Mouse (Mus musculus): ENCODE measurements at regions not wholly inside any gene's neighbourhood (a gene's known extent, or its start where the extent isn't known, plus 50 kb on each side); places are given as distances from the start of the nearest gene placed in this dataset.

- no peaks in the 10 kb centered on the region for H3K4me1 ChIP-seq (ENCODE audit: control insufficient read depth, insufficient read depth, low read length)
- H3K27me3 ChIP-seq (ENCODE audit: control insufficient read depth, insufficient read depth, low read length), result no peaks in the 10 kb centered on the region
- no peaks in the 10 kb centered on the region for H3K9me3 ChIP-seq (ENCODE audit: control insufficient read depth, low read depth, low read length)
- no peaks in the 10 kb centered on the region for H3K36me3 ChIP-seq (ENCODE audit: control insufficient read depth, insufficient read depth, low read length)
- H3K27ac ChIP-seq (ENCODE audit: low read length), result no peak overlapping the region
- no peak overlapping the region for H3K9ac ChIP-seq (replicated peaks; ENCODE audit: low read depth, low read length)
- H3K4me2 ChIP-seq (replicated peaks; ENCODE audit: low read depth, low read length), result no peak overlapping the region
- H3K4me3 ChIP-seq (ENCODE audit: low read depth, low read length), result no peak overlapping the region
- no peak for ATAC-seq (ENCODE audit: insufficient number of reproducible peaks, insufficient read depth, low FRiP score, low read depth)
These were observed 378.5 kb upstream of the Meis2 start for GRCm38 (mm10) chr2:116444163-116444562.

- ATAC-seq (ENCODE audit: insufficient number of reproducible peaks, insufficient read depth, low FRiP score, low read depth), result 0 out of 2 replicates have a peak, but pooled peaks have one; percentile 63
- H3K9me3 ChIP-seq (ENCODE audit: control insufficient read depth, low read depth, low read length), result no peaks in the 10 kb centered on the region
- 61% methylated on average over 2 of the region's 2 CpGs for WGBS
These were observed 374.6 kb upstream of the Meis2 start for GRCm38 (mm10) chr2:116440252-116440651.

GRCm38 (mm10) chr2:116433481-116433880 lies 367.8 kb upstream of the Meis2 start:
- no peaks in the 10 kb centered on the region for H3K9me3 ChIP-seq (ENCODE audit: control insufficient read depth, low read depth, low read length)
- no peak overlapping the region for H3K4me2 ChIP-seq (replicated peaks; ENCODE audit: low read depth, low read length)
- H3K36me3 ChIP-seq (ENCODE audit: control insufficient read depth, insufficient read depth, low read length), result no peaks in the 10 kb centered on the region
- H3K4me1 ChIP-seq (ENCODE audit: control insufficient read depth, insufficient read depth, low read length), result no peaks in the 10 kb centered on the region
- no peak overlapping the region for H3K9ac ChIP-seq (replicated peaks; ENCODE audit: low read depth, low read length)
- H3K27ac ChIP-seq (ENCODE audit: low read length), result no peak overlapping the region
- no peaks in the 10 kb centered on the region for H3K27me3 ChIP-seq (ENCODE audit: control insufficient read depth, insufficient read depth, low read length)
- no peak overlapping the region for H3K4me3 ChIP-seq (ENCODE audit: low read depth, low read length)
- no peak for ATAC-seq (ENCODE audit: insufficient number of reproducible peaks, insufficient read depth, low FRiP score, low read depth)

More at GRCm38 (mm10) chr2:116440252-116440651, 374.6 kb upstream of the Meis2 start:
- Histone ChIP-seq H3K27me3 (ENCODE audit: control insufficient read depth, insufficient read depth, low read length) (no peaks in the 10 kb centered on the region), H3K4me2 (replicated peaks; ENCODE audit: low read depth, low read length) (no peak overlapping the region), H3K4me3 (ENCODE audit: low read depth, low read length) (no peak overlapping the region), H3K36me3 (ENCODE audit: control insufficient read depth, insufficient read depth, low read length) (no peaks in the 10 kb centered on the region), H3K9ac (replicated peaks; ENCODE audit: low read depth, low read length) (no peak overlapping the region), H3K4me1 (ENCODE audit: control insufficient read depth, insufficient read depth, low read length) (no peaks in the 10 kb centered on the region), H3K27ac (ENCODE audit: low read length) (no peak overlapping the region)

GRCm38 (mm10) chr2:116424131-116424530 lies 358.5 kb upstream of the Meis2 start:
- no peak for ATAC-seq (ENCODE audit: insufficient number of reproducible peaks, insufficient read depth, low FRiP score, low read depth)
- H3K27me3 ChIP-seq (ENCODE audit: control insufficient read depth, insufficient read depth, low read length), result no peaks in the 10 kb centered on the region
- no peak overlapping the region for H3K9ac ChIP-seq (replicated peaks; ENCODE audit: low read depth, low read length)
- no peaks in the 10 kb centered on the region for H3K9me3 ChIP-seq (ENCODE audit: control insufficient read depth, low read depth, low read length)
- no peak overlapping the region for H3K27ac ChIP-seq (ENCODE audit: low read length)
- H3K4me1 ChIP-seq (ENCODE audit: control insufficient read depth, insufficient read depth, low read length), result no peaks in the 10 kb centered on the region
- no peak overlapping the region for H3K4me3 ChIP-seq (ENCODE audit: low read depth, low read length)
- no peaks in the 10 kb centered on the region for H3K36me3 ChIP-seq (ENCODE audit: control insufficient read depth, insufficient read depth, low read length)
- WGBS, result 84% methylated on average over 8 of the region's 8 CpGs
- no peak overlapping the region for H3K4me2 ChIP-seq (replicated peaks; ENCODE audit: low read depth, low read length)

- no peak overlapping the region for H3K27ac ChIP-seq (ENCODE audit: low read length)
- no peaks in the 10 kb centered on the region for H3K27me3 ChIP-seq (ENCODE audit: control insufficient read depth, insufficient read depth, low read length)
- no peak overlapping the region for H3K9ac ChIP-seq (replicated peaks; ENCODE audit: low read depth, low read length)
- no peaks in the 10 kb centered on the region for H3K4me1 ChIP-seq (ENCODE audit: control insufficient read depth, insufficient read depth, low read length)
- ATAC-seq (ENCODE audit: insufficient number of reproducible peaks, insufficient read depth, low FRiP score, low read depth), result no peak
- no peak overlapping the region for H3K4me2 ChIP-seq (replicated peaks; ENCODE audit: low read depth, low read length)
- H3K4me3 ChIP-seq (ENCODE audit: low read depth, low read length), result no peak overlapping the region
- no peaks in the 10 kb centered on the region for H3K9me3 ChIP-seq (ENCODE audit: control insufficient read depth, low read depth, low read length)
- H3K36me3 ChIP-seq (ENCODE audit: control insufficient read depth, insufficient read depth, low read length), result no peaks in the 10 kb centered on the region
- 76% methylated on average over 13 of the region's 13 CpGs for WGBS
These were observed 352.0 kb upstream of the Meis2 start for GRCm38 (mm10) chr2:116417428-116418195.

- no peak overlapping the region for H3K4me2 ChIP-seq (replicated peaks; ENCODE audit: low read depth, low read length)
- no peaks in the 10 kb centered on the region for H3K27me3 ChIP-seq (ENCODE audit: control insufficient read depth, insufficient read depth, low read length)
- H3K36me3 ChIP-seq (ENCODE audit: control insufficient read depth, insufficient read depth, low read length), result no peaks in the 10 kb centered on the region
- no peak for ATAC-seq (ENCODE audit: insufficient number of reproducible peaks, insufficient read depth, low FRiP score, low read depth)
- H3K9ac ChIP-seq (replicated peaks; ENCODE audit: low read depth, low read length), result no peak overlapping the region
- H3K4me3 ChIP-seq (ENCODE audit: low read depth, low read length), result no peak overlapping the region
- 65% methylated on average over 1 of the region's 1 CpGs for WGBS
- no peaks in the 10 kb centered on the region for H3K4me1 ChIP-seq (ENCODE audit: control insufficient read depth, insufficient read depth, low read length)
- H3K9me3 ChIP-seq (ENCODE audit: control insufficient read depth, low read depth, low read length), result no peaks in the 10 kb centered on the region
- H3K27ac ChIP-seq (ENCODE audit: low read length), result no peak overlapping the region
These were observed 350.1 kb upstream of the Meis2 start for GRCm38 (mm10) chr2:116415742-116416141.

GRCm38 (mm10) chr2:116402113-116402512 lies 336.5 kb upstream of the Meis2 start:
- 46% methylated on average over 1 of the region's 1 CpGs for WGBS
- Histone ChIP-seq H3K4me2 (replicated peaks; ENCODE audit: low read depth, low read length) (no peak overlapping the region), H3K36me3 (ENCODE audit: control insufficient read depth, insufficient read depth, low read length) (no peaks in the 10 kb centered on the region), H3K4me3 (ENCODE audit: low read depth, low read length) (no peak overlapping the region), H3K9me3 (ENCODE audit: control insufficient read depth, low read depth, low read length) (no peaks in the 10 kb centered on the region), H3K27me3 (ENCODE audit: control insufficient read depth, insufficient read depth, low read length) (no peaks in the 10 kb centered on the region), H3K4me1 (ENCODE audit: control insufficient read depth, insufficient read depth, low read length) (no peaks in the 10 kb centered on the region), H3K9ac (replicated peaks; ENCODE audit: low read depth, low read length) (no peak overlapping the region), H3K27ac (ENCODE audit: low read length) (no peak overlapping the region)
- no peak for ATAC-seq (ENCODE audit: insufficient number of reproducible peaks, insufficient read depth, low FRiP score, low read depth)

- Histone ChIP-seq H3K9ac (replicated peaks; ENCODE audit: low read depth, low read length) (no peak overlapping the region), H3K9me3 (ENCODE audit: control insufficient read depth, low read depth, low read length) (no peaks in the 10 kb centered on the region), H3K4me1 (ENCODE audit: control insufficient read depth, insufficient read depth, low read length) (no peaks in the 10 kb centered on the region), H3K27ac (ENCODE audit: low read length) (no peak overlapping the region), H3K4me3 (ENCODE audit: low read depth, low read length) (no peak overlapping the region), H3K36me3 (ENCODE audit: control insufficient read depth, insufficient read depth, low read length) (no peaks in the 10 kb centered on the region), H3K4me2 (replicated peaks; ENCODE audit: low read depth, low read length) (no peak overlapping the region), H3K27me3 (ENCODE audit: control insufficient read depth, insufficient read depth, low read length) (no peaks in the 10 kb centered on the region)
- 59% methylated on average over 1 of the region's 1 CpGs for WGBS
- ATAC-seq (ENCODE audit: insufficient number of reproducible peaks, insufficient read depth, low FRiP score, low read depth), result no peak
These were observed 334.3 kb upstream of the Meis2 start for GRCm38 (mm10) chr2:116399966-116400365.

- Histone ChIP-seq H3K27me3 (ENCODE audit: control insufficient read depth, insufficient read depth, low read length) (no peaks in the 10 kb centered on the region), H3K4me1 (ENCODE audit: control insufficient read depth, insufficient read depth, low read length) (no peaks in the 10 kb centered on the region), H3K36me3 (ENCODE audit: control insufficient read depth, insufficient read depth, low read length) (no peaks in the 10 kb centered on the region), H3K9me3 (ENCODE audit: control insufficient read depth, low read depth, low read length) (no peaks in the 10 kb centered on the region), H3K9ac (replicated peaks; ENCODE audit: low read depth, low read length) (no peak overlapping the region), H3K4me3 (ENCODE audit: low read depth, low read length) (no peak overlapping the region), H3K4me2 (replicated peaks; ENCODE audit: low read depth, low read length) (no peak overlapping the region), H3K27ac (ENCODE audit: low read length) (no peak overlapping the region)
- ATAC-seq (ENCODE audit: insufficient number of reproducible peaks, insufficient read depth, low FRiP score, low read depth), result no peak
- 79% methylated on average over 3 of the region's 3 CpGs for WGBS
These were observed 303.2 kb upstream of the Meis2 start for GRCm38 (mm10) chr2:116368811-116369210.

Measured in stomach, embryonic 14.5 days (tissue).